Mouse (Mus musculus) adrenal gland, postnatal 0 days (tissue): ENCODE results near the gene Ddhd1. TPM values are rescaled to one million over a fixed set of nuclear protein-coding genes. Genes with fewer than 3 reads are reported as not detected.

Experiments
- microRNA-seq: library from miRNA; unstranded; fragments of <30 nt; microRNA quantifications from one replicate; pipeline ENCODE4, GENCODE M21; 2016; ENCODE audit warnings: borderline replicate concordance; ENCODE audit not compliant: insufficient number of aligned reads
- polyA plus RNA-seq: library from polyadenylated mRNA; unstranded; fragments of >200 nt; fragmentation: Nextera tagmentation; extraction: Ambion mirVana; gene quantifications from 2 replicates; pipeline ENCODE4 v1.2.1, GENCODE M21; 2015

The Ddhd1 gene
- 3.6 and 4.4 TPM in 2 replicates for polyA plus RNA-seq

DNA sequence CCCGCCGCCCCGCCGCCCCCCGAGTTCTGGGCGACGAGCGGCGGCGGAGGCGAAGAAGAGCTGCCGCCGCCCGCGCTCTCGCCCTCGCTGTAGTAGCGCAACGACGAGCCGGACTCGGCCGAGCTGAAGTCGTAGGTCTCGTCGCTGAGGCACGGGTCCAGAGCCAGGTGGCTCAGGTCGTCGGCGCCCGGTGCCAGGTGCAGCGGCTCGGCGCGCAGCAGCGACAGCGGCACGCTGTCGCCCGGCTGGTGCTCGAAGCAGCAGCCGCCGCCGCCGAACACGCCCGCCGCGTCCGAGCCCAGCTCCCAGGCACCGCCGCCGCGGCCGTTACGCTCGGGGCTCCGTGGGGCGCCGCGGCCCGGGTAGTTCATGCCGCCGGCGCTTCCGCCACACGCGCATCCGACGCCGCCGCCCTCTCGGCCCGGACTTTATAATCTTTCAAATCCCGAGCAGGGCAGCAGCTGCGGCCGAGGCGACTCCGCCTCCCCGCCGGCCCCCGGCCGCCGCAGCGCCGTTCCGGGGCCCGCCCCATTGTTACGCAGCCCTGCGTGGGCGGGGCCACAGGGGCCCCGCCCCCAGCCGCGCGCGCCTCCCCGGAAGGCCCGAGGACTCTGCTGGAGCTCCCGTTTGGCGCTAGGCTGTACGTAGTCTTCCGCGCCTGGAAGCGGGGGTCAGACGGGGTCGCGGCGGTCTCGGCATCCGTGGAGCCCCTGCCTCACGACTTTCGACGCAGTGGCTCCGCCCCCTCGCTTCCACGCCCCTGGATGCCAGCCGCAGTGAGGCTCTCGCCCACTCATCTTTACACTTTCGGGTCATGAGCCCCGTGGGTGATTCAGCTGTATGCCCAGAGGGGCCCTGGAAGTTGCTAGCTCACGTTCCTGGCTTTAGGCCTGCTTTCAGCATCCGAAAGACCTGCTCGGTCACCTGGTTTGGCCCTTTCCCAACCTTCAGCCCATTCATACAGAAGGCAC, at the start of gene Ddhd1:
TSS of gene Ddhd1 (minus strand) at position 503 of the 971 bp plus-strand sequence.

Small RNA genes within 50 kb of the gene (microRNA-seq; reads per million reads assigned to microRNA genes)
- not detected for gene Mir5131

Other genes with a start within 250 kb of the Ddhd1 start
- 114 and 131 TPM in 2 replicates for gene Fermt2, start 128.0 kb downstream of the Ddhd1 start, polyA plus RNA-seq